ENCODE assay signal across 17 mouse cellular contexts in the genomic region with DNA sequence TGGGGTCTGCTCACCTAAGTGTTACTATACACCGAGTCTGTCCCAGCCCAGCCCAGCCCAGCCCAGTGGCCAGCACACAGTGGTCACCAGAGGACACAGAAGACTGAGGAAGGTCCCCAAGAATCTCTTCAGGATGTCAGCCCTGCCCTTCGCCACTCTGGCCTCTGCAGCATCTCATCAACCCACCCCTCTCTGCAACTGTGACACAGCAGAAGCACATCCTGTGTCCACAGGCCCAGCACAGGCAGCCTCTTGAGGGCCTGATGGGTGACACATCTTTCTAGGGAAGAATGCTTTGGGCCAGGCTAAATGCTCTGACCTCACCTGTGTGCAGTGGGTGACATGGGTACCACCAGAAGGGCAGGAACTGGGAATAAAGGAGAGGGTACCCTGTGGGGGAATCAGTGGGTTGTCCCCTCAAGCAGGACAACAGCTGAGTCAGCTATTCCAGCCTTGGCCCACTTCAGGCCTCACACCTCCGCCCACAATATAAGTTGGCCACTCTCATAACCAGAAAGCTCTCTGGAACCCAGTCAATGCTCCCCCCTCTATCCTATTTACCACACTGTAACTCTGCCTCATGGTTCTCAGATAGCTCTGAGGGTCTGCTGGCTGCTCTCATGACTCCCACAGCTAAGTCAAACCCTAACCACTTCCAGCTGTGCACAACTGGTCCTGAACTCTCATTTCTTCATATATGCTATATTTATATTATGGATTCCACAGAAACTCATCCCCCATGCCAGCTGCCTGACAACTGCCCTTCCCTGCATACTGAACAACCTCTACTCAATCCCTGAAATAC. TPM values are rescaled to one million over a fixed set of nuclear protein-coding genes. Genes with fewer than 3 reads are reported as not detected.
DNase-seq lines count a peak whose midpoint lies in the region; ATAC-seq and TF ChIP-seq lines count a peak whose summit lies in the region.
"Had no signal": no experiment of that assay in that cellular context is flagged by ENCODE, and none has a peak within 500 bp of the region (broad histone marks: within the 10 kb centered on the region; RNA-seq: fewer than 3 reads in every experiment).

No protein-coding gene starts in this region.

- ATAC-seq in hindbrain, embryonic 15.5 days (ENCODE audit: low FRiP score, low read depth) = peak; percentile 8; the same call in 1 of the 2 replicates
- no peak for ATAC-seq in hindbrain, embryonic 14.5 days (ENCODE audit: low FRiP score)
- peak; percentile 70 for ATAC-seq in intestine, embryonic 16.5 days
- ATAC-seq: Patski had no signal

- no peak overlapping the region for H3K9ac ChIP-seq in hindbrain, embryonic 15.5 days
- H3K9ac ChIP-seq in hindbrain, embryonic 14.5 days = no peak overlapping the region
- H3K9ac ChIP-seq in CH12.LX (ENCODE audit: insufficient read depth, low read depth) = no peak overlapping the region
- H3K9ac ChIP-seq in ES-E14 (ENCODE audit: insufficient read depth, low read depth, low read length, poor library complexity, severe bottlenecking) = no peak overlapping the region
- H3K9ac ChIP-seq in intestine, embryonic 16.5 days (ENCODE audit: low read depth, low read length) = no peak overlapping the region
- H3K9ac ChIP-seq: neural tube, embryonic 13.5 days had no signal

- no peaks in the 10 kb centered on the region for H3K79me2 ChIP-seq in CH12.LX (replicated peaks; ENCODE audit: control insufficient read depth, extremely low read depth, insufficient read depth, poor library complexity, severe bottlenecking)

- DNase-seq in hindbrain, embryonic 14.5 days (ENCODE audit: low spot score) = no peak
- DNase-seq in CH12.LX (ENCODE audit: extremely low read depth) (no peak), ES-E14 (ENCODE audit: low read depth, low spot score) (no peak)
- DNase-seq in right cerebral cortex, postnatal 36 days (ENCODE audit: low spot score in 2 of 2) = no peak
- no peak for DNase-seq in urinary bladder, adult 18-20 months (ENCODE audit: low spot score in 2 of 2)
- DNase-seq: cerebellum, adult 18-20 months; heart, postnatal 4 days; kidney, adult 9 months; liver; right cerebral cortex, adult 18-20 months; thymus, postnatal 36 days had no signal

- H3K27ac ChIP-seq in hindbrain, embryonic 15.5 days (replicated peaks) = no peak overlapping the region
- no peak overlapping the region for H3K27ac ChIP-seq in hindbrain, embryonic 14.5 days
- no peak overlapping the region for H3K27ac ChIP-seq in CH12.LX (ENCODE audit: insufficient read depth, low read depth)
- no peak overlapping the region for H3K27ac ChIP-seq in ES-E14 (ENCODE audit: insufficient read depth, low read depth, low read length, poor library complexity, severe bottlenecking)
- H3K27ac ChIP-seq in intestine, embryonic 16.5 days (ENCODE audit: low read length) = no peak overlapping the region
- H3K27ac ChIP-seq: macrophage; neural tube, embryonic 13.5 days had no signal

- no peaks in the 10 kb centered on the region for H3K27me3 ChIP-seq in hindbrain, embryonic 15.5 days
- no peaks in the 10 kb centered on the region for H3K27me3 ChIP-seq in hindbrain, embryonic 14.5 days (ENCODE audit: control insufficient read depth, insufficient read depth, low read length)
- H3K27me3 ChIP-seq in CH12.LX (replicated peaks) = no peaks in the 10 kb centered on the region
- H3K27me3 ChIP-seq in intestine, embryonic 16.5 days (replicated peaks; ENCODE audit: control insufficient read depth, insufficient read depth, low read length) = no peaks in the 10 kb centered on the region
- H3K27me3 ChIP-seq: neural tube, embryonic 13.5 days; Patski had no signal

- H3K4me1 ChIP-seq in hindbrain, embryonic 15.5 days (replicated peaks) = no peaks in the 10 kb centered on the region
- H3K4me1 ChIP-seq in hindbrain, embryonic 14.5 days (replicated peaks; ENCODE audit: control insufficient read depth, insufficient read depth, low read length) = no peaks in the 10 kb centered on the region; the same call in 1 of the 2 replicates
- peaks cover 16 to 52% of the 10 kb centered on the region in 2 experiments for H3K4me1 ChIP-seq in CH12.LX (ENCODE audit: control insufficient read depth in 1 of 2, insufficient read depth in 2 of 2)
- peaks cover 0 to 2% of the 10 kb centered on the region in 2 experiments; a peak in 1 of 4 replicates for H3K4me1 ChIP-seq in ES-E14 (ENCODE audit: control insufficient read depth in 2 of 2, insufficient read depth in 2 of 2, low read length in 2 of 2, poor library complexity in 1 of 2)
- 0 out of 2 replicates have a peak, but pooled peaks cover 3% of the 10 kb centered on the region for H3K4me1 ChIP-seq in intestine, embryonic 16.5 days (ENCODE audit: control insufficient read depth, insufficient read depth, low read length)

- no peak overlapping the region for H3K4me2 ChIP-seq in hindbrain, embryonic 15.5 days
- H3K4me2 ChIP-seq in hindbrain, embryonic 14.5 days (replicated peaks) = no peak overlapping the region
- no peak overlapping the region for H3K4me2 ChIP-seq in CH12.LX (ENCODE audit: insufficient read depth, low read depth, poor library complexity, severe bottlenecking)
- H3K4me2 ChIP-seq in intestine, embryonic 16.5 days (ENCODE audit: low read depth, low read length) = no peak overlapping the region
- H3K4me2 ChIP-seq: heart, embryonic 11.5 days; neural tube, embryonic 13.5 days had no signal

- no peaks in the 10 kb centered on the region for H3K36me3 ChIP-seq in hindbrain, embryonic 15.5 days
- no peaks in the 10 kb centered on the region for H3K36me3 ChIP-seq in hindbrain, embryonic 14.5 days (replicated peaks; ENCODE audit: control insufficient read depth, insufficient read depth)
- no peaks in the 10 kb centered on the region for H3K36me3 ChIP-seq in CH12.LX (replicated peaks in 1 of 2; ENCODE audit: control insufficient read depth in 1 of 2, insufficient read depth in 1 of 2, low read length in 1 of 2)
- peaks cover 4% of the 10 kb centered on the region; the same call in 1 of the 2 replicates for H3K36me3 ChIP-seq in ES-E14 (ENCODE audit: control insufficient read depth, insufficient read depth, low read length, poor library complexity, severe bottlenecking)
- H3K36me3 ChIP-seq in intestine, embryonic 16.5 days (ENCODE audit: control insufficient read depth, insufficient read depth, low read length) = no peaks in the 10 kb centered on the region
- H3K36me3 ChIP-seq: neural tube, embryonic 13.5 days had no signal

- no peak for TF ChIP-seq EP300 in CH12.LX (IDR thresholded peaks at IDR 0.05; ENCODE audit: low read length)

- TF ChIP-seq RAD21 in CH12.LX (IDR thresholded peaks at IDR 0.05; ENCODE audit: low read depth, low read length) = no peak

- 85% methylated on average over 3 of the region's 3 CpGs for WGBS in hindbrain, embryonic 15.5 days
- 92% methylated on average over 3 of the region's 3 CpGs for WGBS in hindbrain, embryonic 14.5 days
- WGBS in intestine, embryonic 16.5 days = 73% methylated on average over 3 of the region's 3 CpGs

- in situ Hi-C loops in CH12.LX (cut with MboI; ENCODE audit: low pct_ligation_motif_present, low pct_unique_long_range_greater_than_20kb, low sequenced_read_pairs) = no loop called here
- in situ Hi-C loops in ES-E14 (cut with MboI; ENCODE audit: low sequenced_read_pairs in 2 of 2, unreplicated experiment in 2 of 2) = no loop called here

- dilution Hi-C loops in CH12.LX (cut with MboI; ENCODE audit: extremely low pct_ligation_motif_present, extremely low pct_unique_long_range_greater_than_20kb, low sequenced_read_pairs) = no loop called here

- no peaks in the 10 kb centered on the region for H3K9me3 ChIP-seq in hindbrain, embryonic 15.5 days
- H3K9me3 ChIP-seq in hindbrain, embryonic 14.5 days (ENCODE audit: control insufficient read depth, low read length) = no peaks in the 10 kb centered on the region
- H3K9me3 ChIP-seq in CH12.LX (replicated peaks; ENCODE audit: low read length) (no peaks in the 10 kb centered on the region), ES-E14 (ENCODE audit: control insufficient read depth, insufficient read depth, low read depth, low read length) (no peaks in the 10 kb centered on the region)
- H3K9me3 ChIP-seq in intestine, embryonic 16.5 days (ENCODE audit: control insufficient read depth, low read length) = no peaks in the 10 kb centered on the region
- H3K9me3 ChIP-seq: neural tube, embryonic 13.5 days had no signal

- no peak overlapping the region for H3K4me3 ChIP-seq in hindbrain, embryonic 15.5 days
- H3K4me3 ChIP-seq in hindbrain, embryonic 14.5 days (replicated peaks; ENCODE audit: low read length) = no peak overlapping the region
- H3K4me3 ChIP-seq in CH12.LX (replicated peaks in 1 of 3; ENCODE audit: low read depth in 2 of 3, low read length in 2 of 3, poor library complexity in 1 of 3) (no peak overlapping the region), ES-E14 (ENCODE audit: insufficient read depth in 1 of 2, low read depth in 1 of 2, low read length in 2 of 2, poor library complexity in 1 of 2, severe bottlenecking in 1 of 2) (no peak overlapping the region)
- H3K4me3 ChIP-seq in intestine, embryonic 16.5 days (ENCODE audit: low read length) = no peak overlapping the region
- H3K4me3 ChIP-seq: neural tube, embryonic 13.5 days had no signal

- no peak for TF ChIP-seq POLR2A in CH12.LX (IDR thresholded peaks at IDR 0.05; ENCODE audit: low read depth, low read length)

- TF ChIP-seq CTCF in CH12.LX (conservative IDR thresholded peaks at IDR 0.05 in 1 of 2, IDR thresholded peaks at IDR 0.05 in 1 of 2; ENCODE audit: low read depth in 2 of 2, low read length in 2 of 2) = no peak

TF ChIP-seq in CH12.LX, 34 proteins besides CTCF, POLR2A, EP300 and RAD21:
- TF ChIP-seq CHD2 (IDR thresholded peaks at IDR 0.05; ENCODE audit: low read length) (no peak), MAFK (IDR thresholded peaks at IDR 0.05; ENCODE audit: insufficient replicate concordance, low read length) (peak; percentile 77)
TF ChIP-seq in CH12.LX: peak in this region for 1.

TF ChIP-seq in ES-E14, 5 proteins besides CTCF, POLR2A, EP300 and RAD21 (continues in another document):
- no peak for TF ChIP-seq HCFC1 (IDR thresholded peaks at IDR 0.05; ENCODE audit: borderline replicate concordance, insufficient read depth, low read length)

RNA-seq across cellular contexts. Expression of gene Mgme1, which starts 30.2 kb away (rescaled TPM):
- 12.9 and 14.2 TPM in 2 replicates for polyA plus RNA-seq in hindbrain, embryonic 15.5 days (2015; fragmentation: Nextera tagmentation; extraction: Ambion mirVana)
- 10.5 and 11.7 TPM in 2 replicates for polyA plus RNA-seq in hindbrain, embryonic 14.5 days (2014; fragmentation: Nextera tagmentation; extraction: Ambion mirVana)
- 10.6 and 13.0 TPM in 2 replicates for total RNA-seq in CH12.LX (2012; rRNA removed)
- 20.7 and 21.9 TPM in 2 replicates for total RNA-seq in CH12.LX (2014; rRNA removed)
- 19.7 and 20.2 TPM in 2 replicates for polyA plus RNA-seq in CH12.LX (2012; ENCODE audit: insufficient read length, low read depth)
- 19.5 and 22.4 TPM in 2 replicates for total RNA-seq in ES-E14 (2012; rRNA removed)
- 22.8 and 23.9 TPM in 2 replicates for polyA plus RNA-seq in intestine, embryonic 16.5 days (2015; fragmentation: Nextera tagmentation; extraction: Ambion mirVana)

RNA-seq across cellular contexts. Expression of gene Snx5, which starts 30.4 kb away (rescaled TPM):
- 67.6 and 68.1 TPM in 2 replicates for polyA plus RNA-seq in hindbrain, embryonic 15.5 days (2015; fragmentation: Nextera tagmentation; extraction: Ambion mirVana)
- 73.0 and 75.9 TPM in 2 replicates for polyA plus RNA-seq in hindbrain, embryonic 14.5 days (2014; fragmentation: Nextera tagmentation; extraction: Ambion mirVana)
- total RNA-seq in CH12.LX (2012; rRNA removed) (380 and 456 TPM in 2 replicates), CH12.LX (2014; rRNA removed) (1,220 and 1,259 TPM in 2 replicates), ES-E14 (2012; rRNA removed) (184 and 236 TPM in 2 replicates)
- polyA plus RNA-seq in CH12.LX (2012; ENCODE audit: insufficient read length, low read depth) = 652 and 666 TPM in 2 replicates
- 147 and 149 TPM in 2 replicates for polyA plus RNA-seq in intestine, embryonic 16.5 days (2015; fragmentation: Nextera tagmentation; extraction: Ambion mirVana)
